Mouse (Mus musculus): ENCODE measurements at regions not wholly inside any gene's neighbourhood (a gene's known extent, or its start where the extent isn't known, plus 50 kb on each side); places are given as distances from the start of the nearest gene placed in this dataset.
A peak's percentile ranks its signal among the peaks of the same experiment; 100 is the strongest.
"Not testable (repeated sequence)": the region's sequence is repeated elsewhere in the genome, so short reads cannot be mapped to it uniquely, and the experiment has no call there.

DNA sequence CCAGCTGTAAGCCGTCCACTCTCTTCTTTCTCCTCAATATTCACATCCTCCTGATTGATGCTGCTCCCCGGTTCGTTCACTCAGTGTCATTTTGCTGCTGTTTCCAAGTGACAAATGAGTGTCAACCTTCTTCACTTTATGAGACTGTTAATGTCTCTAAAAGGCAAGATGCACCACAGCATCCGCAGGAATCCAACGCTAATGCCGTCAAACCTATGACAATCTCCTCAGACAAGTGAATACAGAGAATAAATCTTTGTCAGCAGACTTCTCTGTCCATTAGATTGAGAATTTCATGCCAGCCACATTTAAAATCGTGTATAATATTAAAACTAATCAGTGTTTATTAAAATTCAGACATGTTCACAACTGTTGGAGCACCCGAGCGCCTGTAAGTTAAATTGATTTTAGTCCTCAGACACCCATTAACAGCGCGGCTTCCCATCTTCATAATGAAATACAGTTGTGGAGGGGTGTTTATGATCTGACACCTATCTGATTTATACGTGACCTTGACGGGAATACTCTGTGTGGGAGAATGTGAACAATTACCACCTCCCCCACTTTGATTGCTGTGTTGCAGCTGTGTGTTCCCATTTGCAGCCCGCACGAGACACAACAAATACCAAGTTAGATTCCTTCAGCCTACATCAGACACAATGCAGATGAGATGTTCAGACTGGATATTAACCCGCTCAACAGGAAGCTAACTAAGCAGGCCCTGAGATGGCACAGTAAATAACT is 143.7 kb upstream of the Fer start:
- Histone ChIP-seq H3K27me3 (ENCODE audit: control insufficient read depth, insufficient read depth, low read length) (no peaks in the 10 kb centered on the region), H3K9me3 (ENCODE audit: control insufficient read depth, low read length) (no peaks in the 10 kb centered on the region), H3K36me3 (replicated peaks; ENCODE audit: control insufficient read depth, insufficient read depth) (no peaks in the 10 kb centered on the region), H3K4me3 (replicated peaks; ENCODE audit: low read length) (no peak overlapping the region), H3K4me2 (replicated peaks) (no peak overlapping the region), H3K4me1 (replicated peaks; ENCODE audit: control insufficient read depth, insufficient read depth, low read length) (peaks cover 10% of the 10 kb centered on the region; the same call in 1 of the 2 replicates), H3K9ac (no peak overlapping the region), H3K27ac (peak overlapping the region; percentile 55)
- DNase-seq (ENCODE audit: low spot score) (peak; percentile 56), ATAC-seq (ENCODE audit: low FRiP score) (peak; percentile 70)
- 51% methylated on average over 16 of the region's 16 CpGs for WGBS

DNA sequence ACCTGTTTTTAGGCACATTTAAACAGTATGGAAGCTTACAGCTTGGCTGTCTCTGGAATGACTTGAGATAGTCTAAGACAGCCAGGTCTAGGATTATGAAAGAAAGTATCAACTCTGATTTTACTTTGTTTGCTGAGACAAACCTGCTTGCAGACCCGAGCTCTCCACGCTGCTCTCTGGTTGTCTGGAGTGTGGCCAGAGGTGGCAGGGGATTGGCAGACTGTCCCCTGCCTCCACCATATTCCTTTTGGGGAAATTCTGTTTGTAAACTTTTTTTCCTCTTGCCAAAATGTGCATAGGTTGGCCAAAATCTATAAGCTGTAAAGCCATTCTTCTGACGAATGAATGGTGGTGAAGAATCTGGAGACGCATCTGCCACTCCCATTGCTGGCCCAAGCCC is 143.1 kb upstream of the Fer start:
- Histone ChIP-seq H3K4me3 (replicated peaks; ENCODE audit: low read length) (no peak overlapping the region), H3K36me3 (replicated peaks; ENCODE audit: control insufficient read depth, insufficient read depth) (no peaks in the 10 kb centered on the region), H3K4me1 (replicated peaks; ENCODE audit: control insufficient read depth, insufficient read depth, low read length) (peaks cover 10% of the 10 kb centered on the region; the same call in 1 of the 2 replicates), H3K27ac (no peak overlapping the region), H3K9ac (no peak overlapping the region), H3K9me3 (ENCODE audit: control insufficient read depth, low read length) (no peaks in the 10 kb centered on the region), H3K4me2 (replicated peaks) (no peak overlapping the region), H3K27me3 (ENCODE audit: control insufficient read depth, insufficient read depth, low read length) (no peaks in the 10 kb centered on the region)
- DNase-seq (ENCODE audit: low spot score) (no peak), ATAC-seq (ENCODE audit: low FRiP score) (no peak)
- whole genome bisulfite sequencing: 78% methylated on average over 4 of the region's 4 CpGs

DNA sequence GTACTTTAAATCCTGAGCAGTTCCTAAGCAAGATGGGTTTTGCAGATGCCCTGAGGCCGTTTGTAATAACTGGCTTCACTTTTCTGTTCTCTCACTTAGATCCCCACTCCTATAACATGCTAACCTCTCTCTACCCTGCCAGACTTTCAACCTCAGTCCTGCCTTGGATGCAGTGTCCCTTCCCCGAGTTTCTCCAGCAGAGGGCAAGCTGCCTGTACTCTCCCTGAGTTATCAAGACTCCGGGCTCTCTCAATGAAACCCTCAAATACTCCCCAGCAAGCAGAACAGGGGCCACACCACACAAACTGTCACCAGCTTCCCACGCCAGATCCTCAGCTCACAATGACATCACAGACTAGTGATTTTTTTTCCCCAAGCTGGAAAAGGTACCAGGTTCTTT is 142.0 kb upstream of the Fer start:
- ATAC-seq (ENCODE audit: low FRiP score) (no peak), DNase-seq (ENCODE audit: low spot score) (no peak)
- H3K4me3 ChIP-seq (replicated peaks; ENCODE audit: low read length): no peak overlapping the region
- no peaks in the 10 kb centered on the region for H3K9me3 ChIP-seq (ENCODE audit: control insufficient read depth, low read length)
- H3K36me3 ChIP-seq (replicated peaks; ENCODE audit: control insufficient read depth, insufficient read depth): no peaks in the 10 kb centered on the region
- 32% methylated on average over 4 of the region's 4 CpGs for WGBS
- no peaks in the 10 kb centered on the region for H3K27me3 ChIP-seq (ENCODE audit: control insufficient read depth, insufficient read depth, low read length)
- H3K9ac ChIP-seq: no peak overlapping the region
- H3K27ac ChIP-seq: no peak overlapping the region
- H3K4me1 ChIP-seq (replicated peaks; ENCODE audit: control insufficient read depth, insufficient read depth, low read length): peaks cover 10% of the 10 kb centered on the region; the same call in 1 of the 2 replicates
- H3K4me2 ChIP-seq (replicated peaks): no peak overlapping the region

DNA sequence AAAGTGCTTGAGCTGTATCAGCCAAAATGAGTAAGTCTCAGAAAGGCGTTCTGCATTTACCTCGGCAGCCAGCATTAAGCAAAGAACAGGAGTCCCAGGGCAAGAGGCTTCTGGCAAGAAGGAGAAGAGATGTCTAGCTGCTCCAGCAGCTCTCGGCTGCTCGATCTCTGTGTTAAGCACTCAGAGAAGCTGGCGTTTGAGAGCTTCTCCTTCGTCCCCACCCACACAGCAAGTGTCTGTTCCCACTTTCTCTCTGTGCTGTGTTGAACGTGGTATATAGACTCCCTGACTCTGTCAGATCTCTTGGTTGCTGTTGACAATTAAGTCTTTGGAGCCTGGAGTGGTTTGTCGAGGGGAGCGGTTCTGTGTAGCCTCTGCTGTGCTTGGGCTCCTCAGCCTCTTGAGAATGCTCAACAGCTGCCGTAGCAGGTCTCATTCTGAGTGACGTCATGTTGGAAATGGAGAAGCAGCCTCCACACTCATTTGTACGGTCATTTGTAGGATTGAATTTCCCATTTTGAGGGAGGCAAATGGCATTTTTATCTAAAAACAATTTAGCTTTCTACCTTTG is 140.3 kb upstream of the Fer start:
- Histone ChIP-seq H3K36me3 (replicated peaks; ENCODE audit: control insufficient read depth, insufficient read depth) (no peaks in the 10 kb centered on the region), H3K4me2 (replicated peaks) (no peak overlapping the region), H3K27ac (no peak overlapping the region), H3K4me1 (replicated peaks; ENCODE audit: control insufficient read depth, insufficient read depth, low read length) (peaks cover 10% of the 10 kb centered on the region; the same call in 1 of the 2 replicates), H3K4me3 (replicated peaks; ENCODE audit: low read length) (no peak overlapping the region), H3K27me3 (ENCODE audit: control insufficient read depth, insufficient read depth, low read length) (no peaks in the 10 kb centered on the region), H3K9ac (no peak overlapping the region), H3K9me3 (ENCODE audit: control insufficient read depth, low read length) (no peaks in the 10 kb centered on the region)
- DNase-seq (ENCODE audit: low spot score) (no peak), ATAC-seq (ENCODE audit: low FRiP score) (no peak)
- 83% methylated on average over 12 of the region's 12 CpGs for WGBS

DNA sequence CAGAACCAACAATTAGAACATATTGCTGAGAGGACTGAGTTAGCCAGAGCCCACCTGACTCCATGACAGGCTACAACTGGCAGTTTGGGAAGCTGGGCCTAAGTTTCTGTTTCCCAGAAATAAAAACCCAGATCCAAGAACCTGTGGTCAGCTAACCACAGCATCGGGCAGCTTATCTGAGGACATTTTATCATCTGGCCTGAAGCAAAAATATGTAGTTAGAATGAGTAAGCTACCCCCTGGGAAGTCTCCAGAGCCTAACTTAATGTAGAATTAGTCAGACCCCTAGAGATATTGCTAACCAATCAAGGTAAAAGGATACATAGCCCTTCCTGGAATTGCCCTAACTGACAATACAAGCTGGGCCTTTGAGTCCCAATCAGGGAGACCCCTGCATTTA is 124.7 kb upstream of the Fer start:
- ATAC-seq (ENCODE audit: low FRiP score) (no peak), DNase-seq (ENCODE audit: low spot score) (no peak)
- 97% methylated on average over 1 of the region's 1 CpGs for WGBS
- no peaks in the 10 kb centered on the region for H3K4me1 ChIP-seq (replicated peaks; ENCODE audit: control insufficient read depth, insufficient read depth, low read length)
- no peak overlapping the region for H3K27ac ChIP-seq
- no peaks in the 10 kb centered on the region for H3K9me3 ChIP-seq (ENCODE audit: control insufficient read depth, low read length)
- no peak overlapping the region for H3K4me3 ChIP-seq (replicated peaks; ENCODE audit: low read length)
- H3K27me3 ChIP-seq (ENCODE audit: control insufficient read depth, insufficient read depth, low read length): no peaks in the 10 kb centered on the region
- no peak overlapping the region for H3K9ac ChIP-seq
- H3K4me2 ChIP-seq (replicated peaks): no peak overlapping the region
- no peaks in the 10 kb centered on the region for H3K36me3 ChIP-seq (replicated peaks; ENCODE audit: control insufficient read depth, insufficient read depth)

DNA sequence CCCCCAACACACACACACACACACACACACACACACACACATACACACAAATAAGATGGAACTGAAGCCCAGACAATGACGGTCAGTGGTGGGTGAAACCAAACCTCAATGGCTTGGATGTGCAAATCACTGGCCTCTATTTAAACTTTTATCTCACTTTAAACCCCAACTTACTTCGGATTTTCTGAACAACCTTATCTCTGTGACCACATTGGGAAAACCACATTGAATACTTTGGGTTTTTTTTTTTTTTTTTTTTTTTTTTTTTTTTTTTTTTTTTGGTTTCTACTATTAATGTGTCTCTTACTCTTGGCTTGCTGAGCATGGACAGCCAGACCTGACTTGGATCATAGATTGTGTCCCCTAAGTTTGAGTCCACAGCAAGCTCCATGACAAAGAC is 123.2 kb upstream of the Fer start:
- H3K9ac ChIP-seq: no peak overlapping the region
- no peak for ATAC-seq (ENCODE audit: low FRiP score)
- WGBS: 77% methylated on average over 2 of the region's 2 CpGs

DNA sequence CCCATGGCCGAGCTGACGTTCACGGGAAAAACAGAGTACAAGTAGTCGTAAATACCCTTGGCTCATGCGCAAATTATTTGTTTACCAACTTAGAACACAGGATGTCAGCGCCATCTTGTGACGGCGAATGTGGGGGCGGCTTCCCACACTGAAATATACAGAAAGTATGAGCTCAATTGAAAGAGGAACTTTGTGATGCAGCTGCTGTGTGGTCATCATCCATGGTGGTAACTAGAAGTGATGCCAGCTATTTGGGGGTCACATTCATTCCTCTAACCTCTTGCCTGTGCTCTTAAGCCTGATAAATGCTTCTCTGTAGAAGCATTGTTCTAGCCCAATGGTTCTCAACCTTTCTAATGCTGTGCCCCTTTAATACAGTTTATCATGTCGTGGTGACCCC is 113.6 kb upstream of the Fer start:
- not testable (repeated sequence) for DNase-seq (ENCODE audit: low spot score); H3K36me3 ChIP-seq (replicated peaks; ENCODE audit: control insufficient read depth, insufficient read depth); H3K27me3 ChIP-seq (ENCODE audit: control insufficient read depth, insufficient read depth, low read length); H3K4me1 ChIP-seq (replicated peaks; ENCODE audit: control insufficient read depth, insufficient read depth, low read length); H3K4me3 ChIP-seq (replicated peaks; ENCODE audit: low read length); H3K9ac ChIP-seq; H3K27ac ChIP-seq; H3K4me2 ChIP-seq (replicated peaks); H3K9me3 ChIP-seq (ENCODE audit: control insufficient read depth, low read length); ATAC-seq (ENCODE audit: low FRiP score)
- 98% methylated on average over 6 of the region's 10 CpGs for WGBS

More for the DNA sequence above, 123.2 kb upstream of the Fer start:
- Histone ChIP-seq H3K4me1 (replicated peaks; ENCODE audit: control insufficient read depth, insufficient read depth, low read length) (no peaks in the 10 kb centered on the region), H3K4me2 (replicated peaks) (no peak overlapping the region), H3K27ac (no peak overlapping the region), H3K36me3 (replicated peaks; ENCODE audit: control insufficient read depth, insufficient read depth) (no peaks in the 10 kb centered on the region), H3K4me3 (replicated peaks; ENCODE audit: low read length) (no peak overlapping the region), H3K9me3 (ENCODE audit: control insufficient read depth, low read length) (no peaks in the 10 kb centered on the region), H3K27me3 (ENCODE audit: control insufficient read depth, insufficient read depth, low read length) (no peaks in the 10 kb centered on the region)
- DNase-seq (ENCODE audit: low spot score): no peak

DNA sequence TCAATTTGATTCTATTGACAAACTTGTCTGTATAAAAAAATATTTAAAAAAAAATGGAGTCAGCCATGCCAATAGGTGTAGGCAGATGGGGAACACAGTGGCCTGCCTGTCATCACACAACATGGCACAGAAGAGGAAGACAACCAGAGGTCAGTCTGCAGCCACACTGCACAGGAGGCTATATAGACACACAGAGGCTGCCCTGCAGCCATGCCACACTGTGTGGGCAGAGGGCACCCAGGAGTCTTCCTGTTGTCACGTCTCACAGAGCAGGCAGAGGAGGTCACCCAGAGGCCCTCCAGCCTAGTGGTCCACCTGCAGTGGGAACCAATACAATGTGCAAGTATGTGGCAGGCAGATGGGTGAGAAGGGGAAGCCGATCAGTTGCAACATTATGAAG is 108.5 kb upstream of the Fer start:
- Histone ChIP-seq H3K9me3 (ENCODE audit: control insufficient read depth, low read length) (no peaks in the 10 kb centered on the region), H3K27ac (no peak overlapping the region), H3K9ac (no peak overlapping the region), H3K4me2 (replicated peaks) (no peak overlapping the region), H3K36me3 (replicated peaks; ENCODE audit: control insufficient read depth, insufficient read depth) (no peaks in the 10 kb centered on the region), H3K4me3 (replicated peaks; ENCODE audit: low read length) (no peak overlapping the region), H3K4me1 (replicated peaks; ENCODE audit: control insufficient read depth, insufficient read depth, low read length) (peaks cover 10% of the 10 kb centered on the region; the same call in 1 of the 2 replicates), H3K27me3 (ENCODE audit: control insufficient read depth, insufficient read depth, low read length) (no peaks in the 10 kb centered on the region)
- DNase-seq (ENCODE audit: low spot score) (no peak), ATAC-seq (ENCODE audit: low FRiP score) (no peak)
- 75% methylated on average over 2 of the region's 2 CpGs for WGBS

DNA sequence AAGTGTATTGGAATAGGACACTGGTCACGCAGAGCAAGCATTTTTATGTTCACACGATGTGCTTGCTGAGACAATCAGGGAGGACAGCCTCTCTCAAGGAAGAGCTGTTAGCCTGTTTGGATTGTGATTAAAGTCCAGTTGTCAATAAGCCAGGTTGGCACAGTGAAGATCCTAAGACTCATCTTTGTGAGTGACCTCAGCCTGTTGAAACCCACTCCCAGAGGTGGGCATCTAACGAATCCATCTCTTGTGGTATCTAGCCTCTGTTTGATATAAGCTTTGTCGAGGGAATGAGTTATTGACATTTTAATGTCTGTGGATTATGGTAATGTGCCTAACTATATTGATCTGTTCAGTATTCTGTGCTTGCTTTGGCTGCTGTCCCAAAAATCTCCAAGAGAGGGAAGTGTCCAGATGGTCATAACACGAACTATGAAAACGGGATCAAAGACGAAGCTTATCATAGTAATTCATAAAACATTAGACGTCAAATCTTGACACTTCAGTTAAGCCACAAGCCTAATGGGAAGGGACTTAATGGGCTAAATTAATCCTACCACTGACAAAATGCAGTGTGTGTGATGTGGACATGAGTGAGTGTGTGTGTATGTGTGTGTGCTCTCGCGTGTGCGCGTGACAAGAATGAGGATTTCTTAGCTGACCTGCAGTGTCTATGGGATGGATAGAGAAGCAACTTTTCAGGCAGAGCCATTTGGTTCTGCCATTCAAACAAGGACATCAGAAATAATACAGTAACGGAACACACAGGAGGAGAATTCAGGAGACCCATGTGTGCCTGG is 104.8 kb upstream of the Fer start:
- Histone ChIP-seq H3K9ac (no peak overlapping the region), H3K4me2 (replicated peaks) (no peak overlapping the region), H3K27me3 (ENCODE audit: control insufficient read depth, insufficient read depth, low read length) (no peaks in the 10 kb centered on the region), H3K4me3 (replicated peaks; ENCODE audit: low read length) (no peak overlapping the region), H3K4me1 (replicated peaks; ENCODE audit: control insufficient read depth, insufficient read depth, low read length) (peaks cover 10% of the 10 kb centered on the region; the same call in 1 of the 2 replicates), H3K27ac (peak overlapping the region; percentile 74; the same call in 1 of the 2 replicates), H3K36me3 (replicated peaks; ENCODE audit: control insufficient read depth, insufficient read depth) (no peaks in the 10 kb centered on the region), H3K9me3 (ENCODE audit: control insufficient read depth, low read length) (0 out of 2 replicates have a peak, but pooled peaks cover 3% of the 10 kb centered on the region)
- no peak for DNase-seq (ENCODE audit: low spot score)
- WGBS: 74% methylated on average over 13 of the region's 13 CpGs
- ATAC-seq (ENCODE audit: low FRiP score): peak; percentile 51; the same call in 1 of the 2 replicates
